Mouse (Mus musculus) neural tube, embryonic 13.5 days (tissue): ENCODE results near the gene Ribc1. TPM values are rescaled to one million over a fixed set of nuclear protein-coding genes. Genes with fewer than 3 reads are reported as not detected.

ENCODE experiments used
- ATAC-seq: fragments of 200-750 bp; cut with Nextera tagmentation; 2 replicates; pipeline ENCODE4 v1.8.0; 2017; ENCODE audit warnings: low read depth, mild to moderate bottlenecking, moderate TSS enrichment, moderate library complexity
- H3K27ac ChIP-seq: fragments of 300-500 bp; sonication (generic); replicated peaks from 2 replicates; pipeline ENCODE4 v1.5.1; 2015; ENCODE audit warnings: moderate library complexity, mild to moderate bottlenecking, inconsistent platforms
- H3K27me3 ChIP-seq: fragments of 300-500 bp; sonication (generic); 2 replicates; pipeline ENCODE4 v1.6.1; 2015; ENCODE audit warnings: mild to moderate bottlenecking, inconsistent platforms
- H3K36me3 ChIP-seq: fragments of 300-500 bp; sonication (generic); 2 replicates; pipeline ENCODE4 v1.6.1; 2015; ENCODE audit warnings: mild to moderate bottlenecking, inconsistent platforms
- H3K4me1 ChIP-seq: fragments of 300-500 bp; sonication (generic); replicated peaks from 2 replicates; pipeline ENCODE4 v1.6.1; 2015; ENCODE audit warnings: inconsistent platforms
- H3K4me2 ChIP-seq: fragments of 300-500 bp; sonication (generic); 2 replicates; pipeline ENCODE4 v1.6.1; 2015; ENCODE audit warnings: inconsistent platforms, mild to moderate bottlenecking, moderate library complexity
- H3K4me3 ChIP-seq: fragments of 300-500 bp; sonication (generic); 2 replicates; pipeline ENCODE4 v1.5.1; 2015; ENCODE audit warnings: mild to moderate bottlenecking, inconsistent platforms
- H3K9ac ChIP-seq: fragments of 300-500 bp; sonication (generic); 2 replicates; pipeline ENCODE4 v1.6.1; 2015; ENCODE audit warnings: moderate library complexity, mild to moderate bottlenecking, inconsistent platforms
- H3K9me3 ChIP-seq: fragments of 300-500 bp; sonication (generic); 2 replicates; pipeline ENCODE4 v1.6.1; 2016; ENCODE audit warnings: inconsistent platforms
- WGBS: fragments of 180-500 bp; shearing (Covaris S2); methylation state at CpG from one replicate; pipeline ENCODE4 v1.1.7; 2015; 5-methylcytosine and 5-hydroxymethylcytosine counted together
- polyA plus RNA-seq: library from polyadenylated mRNA; unstranded; fragments of >200 nt; fragmentation: Nextera tagmentation; extraction: Ambion mirVana; gene quantifications from 2 replicates; pipeline ENCODE4 v1.2.1, GENCODE M21; 2015

Ribc1 gene
- polyA plus RNA-seq, 1 experiment from 2014 or later, result 2.6 TPM

- ATAC-seq, result peak; percentile 97
- 18% methylated on average over 40 of the region's 41 CpGs for WGBS
- Histone ChIP-seq H3K9ac (peak within 1 kb of the TSS; percentile 70), H3K27me3 (peaks cover 93% of the 10 kb centered on the region), H3K4me2 (peak within 1 kb of the TSS; percentile 63), H3K36me3 (0 out of 2 replicates have a peak, but pooled peaks cover 1% of the 10 kb centered on the region), H3K27ac (peak within 1 kb of the TSS; percentile 61), H3K9me3 (no peaks in the 10 kb centered on the region), H3K4me1 (no peaks in the 10 kb centered on the region), H3K4me3 (peak within 1 kb of the TSS; percentile 49)
These were observed 14.1 kb downstream of the Ribc1 start, which contains the start of gene Hsd17b10 for GRCm38 (mm10) chrX:152001737-152002710. Hsd17b10 (plus strand) TSS chrX:152001845.

- Histone ChIP-seq H3K27me3 (peaks cover 93% of the 10 kb centered on the region), H3K4me2 (peak overlapping the region; percentile 63), H3K9me3 (no peaks in the 10 kb centered on the region), H3K4me1 (no peaks in the 10 kb centered on the region), H3K27ac (no peak overlapping the region), H3K4me3 (peak overlapping the region; percentile 49), H3K9ac (0 out of 2 replicates have a peak overlapping the region, but pooled peaks have one; percentile 26), H3K36me3 (no peaks in the 10 kb centered on the region)
- 0 out of 2 replicates have a peak, but pooled peaks have one; percentile 13 for ATAC-seq
- 37% methylated on average over 9 of the region's 9 CpGs for WGBS
These were observed 14.9 kb downstream of the Ribc1 start for GRCm38 (mm10) chrX:152001182-152001684.

- Histone ChIP-seq H3K27ac (no peak overlapping the region), H3K4me3 (no peak overlapping the region), H3K9me3 (no peaks in the 10 kb centered on the region), H3K4me2 (no peak overlapping the region), H3K27me3 (peaks cover 91% of the 10 kb centered on the region), H3K4me1 (no peaks in the 10 kb centered on the region), H3K9ac (no peak overlapping the region), H3K36me3 (no peaks in the 10 kb centered on the region)
- 51% methylated on average over 4 of the region's 4 CpGs for WGBS
- ATAC-seq, result no peak
These were observed 16.9 kb downstream of the Ribc1 start for GRCm38 (mm10) chrX:151999006-151999710.

Other genes starting within 250 kb of the Ribc1 start
- 50.2 and 54.9 TPM in 2 replicates for gene Huwe1, start 215.5 kb downstream of the Ribc1 start, polyA plus RNA-seq
- 137 and 145 TPM in 2 replicates for gene Hsd17b10, start 14.4 kb downstream of the Ribc1 start, polyA plus RNA-seq
- gene Smc1a, start 133 bp upstream of the Ribc1 start, polyA plus RNA-seq, result 87.5 and 97.5 TPM in 2 replicates
- 4.7 and 7.4 TPM in 2 replicates for gene Iqsec2, start 128.0 kb upstream of the Ribc1 start, polyA plus RNA-seq
- gene Kdm5c, start 216.7 kb upstream of the Ribc1 start, polyA plus RNA-seq, result 31.8 and 39.9 TPM in 2 replicates